Mouse (Mus musculus): ENCODE results near the gene Pced1b. TPM values are rescaled to one million over a fixed set of nuclear protein-coding genes. Genes with fewer than 3 reads are reported as not detected.
A peak's percentile ranks its signal among the peaks of the same experiment; 100 is the strongest.
"Not testable (repeated sequence)": the region's sequence is repeated elsewhere in the genome, so short reads cannot be mapped to it uniquely, and the experiment has no call there.

Pced1b gene
- total and polyA plus RNA-seq, 3 experiments, result 6.6 to 41.1 (median 8.8) TPM

- H3K4me3 ChIP-seq (ENCODE audit: low read depth, low read length), result peak overlapping the region; percentile 6; the same call in 1 of the 2 replicates
- DNase-seq (ENCODE audit: low spot score) (no peak), ATAC-seq (ENCODE audit: extremely low read depth, insufficient number of reproducible peaks, low FRiP score, poor library complexity, severe bottlenecking) (peak; percentile 32; the same call in 1 of the 2 replicates)
- TF ChIP-seq CTCF (IDR thresholded peaks at IDR 0.05; ENCODE audit: low read depth, low read length), result no peak
- no peak for TF ChIP-seq POLR2AphosphoS5 (IDR thresholded peaks at IDR 0.05; ENCODE audit: insufficient replicate concordance, low read depth, low read length)
- TF ChIP-seq TAL1 (conservative IDR thresholded peaks at IDR 0.05; ENCODE audit: low read depth, low read length), result no peak
- H3K9me3 ChIP-seq (replicated peaks), result peaks cover 2% of the 10 kb centered on the region; the same call in 1 of the 2 replicates
- H3K27me3 ChIP-seq (ENCODE audit: insufficient read depth, low read length), result no peaks in the 10 kb centered on the region
- peaks cover 39% of the 10 kb centered on the region for H3K36me3 ChIP-seq (replicated peaks)
- peaks cover 59% of the 10 kb centered on the region for H3K4me1 ChIP-seq (ENCODE audit: insufficient read depth, low read depth, low read length)
Measured at GRCm38 (mm10) chr15:97368035-97368608, 121.2 kb downstream of the Pced1b start.

- H3K36me3 ChIP-seq (replicated peaks), result peaks cover 34% of the 10 kb centered on the region
- no peak for ATAC-seq (ENCODE audit: extremely low read depth, insufficient number of reproducible peaks, low FRiP score, poor library complexity, severe bottlenecking)
Measured at GRCm38 (mm10) chr15:97368631-97369030, 121.7 kb downstream of the Pced1b start.

GRCm38 (mm10) chr15:97369144-97369543 is 122.2 kb downstream of the Pced1b start:
- Histone ChIP-seq H3K4me1 (ENCODE audit: insufficient read depth, low read depth, low read length) (peaks cover 62% of the 10 kb centered on the region), H3K4me3 (ENCODE audit: low read depth, low read length) (no peak overlapping the region; the same call in 1 of the 2 replicates), H3K27me3 (ENCODE audit: insufficient read depth, low read length) (no peaks in the 10 kb centered on the region), H3K9me3 (replicated peaks) (peaks cover 2% of the 10 kb centered on the region; the same call in 1 of the 2 replicates), H3K36me3 (replicated peaks) (peaks cover 34% of the 10 kb centered on the region)
- no peak for TF ChIP-seq CTCF (IDR thresholded peaks at IDR 0.05; ENCODE audit: low read depth, low read length)
- TF ChIP-seq POLR2AphosphoS5 (IDR thresholded peaks at IDR 0.05; ENCODE audit: insufficient replicate concordance, low read depth, low read length), result no peak
- TF ChIP-seq TAL1 (conservative IDR thresholded peaks at IDR 0.05; ENCODE audit: low read depth, low read length), result no peak
- no peak for TF ChIP-seq GATA2 (IDR thresholded peaks at IDR 0.05; ENCODE audit: borderline replicate concordance, low read depth, low read length)
- TF ChIP-seq GATA1 (IDR thresholded peaks at IDR 0.05; ENCODE audit: borderline replicate concordance, low read length), result no peak
- ATAC-seq (ENCODE audit: extremely low read depth, insufficient number of reproducible peaks, low FRiP score, poor library complexity, severe bottlenecking), result no peak
- DNase-seq (ENCODE audit: low spot score), result no peak

More at GRCm38 (mm10) chr15:97368631-97369030, 121.7 kb downstream of the Pced1b start:
- TF ChIP-seq CTCF (IDR thresholded peaks at IDR 0.05; ENCODE audit: low read depth, low read length) (no peak), POLR2AphosphoS5 (IDR thresholded peaks at IDR 0.05; ENCODE audit: insufficient replicate concordance, low read depth, low read length) (no peak), GATA1 (IDR thresholded peaks at IDR 0.05; ENCODE audit: borderline replicate concordance, low read length) (no peak), GATA2 (IDR thresholded peaks at IDR 0.05; ENCODE audit: borderline replicate concordance, low read depth, low read length) (no peak), TAL1 (conservative IDR thresholded peaks at IDR 0.05; ENCODE audit: low read depth, low read length) (no peak)
- Histone ChIP-seq H3K27me3 (ENCODE audit: insufficient read depth, low read length) (no peaks in the 10 kb centered on the region), H3K4me3 (ENCODE audit: low read depth, low read length) (no peak overlapping the region; the same call in 1 of the 2 replicates), H3K4me1 (ENCODE audit: insufficient read depth, low read depth, low read length) (peaks cover 59% of the 10 kb centered on the region), H3K9me3 (replicated peaks) (peaks cover 2% of the 10 kb centered on the region; the same call in 1 of the 2 replicates)
- DNase-seq (ENCODE audit: low spot score), result no peak

- Histone ChIP-seq H3K4me3 (ENCODE audit: low read depth, low read length) (no peak overlapping the region), H3K4me1 (ENCODE audit: insufficient read depth, low read depth, low read length) (peaks cover 69% of the 10 kb centered on the region), H3K27me3 (ENCODE audit: insufficient read depth, low read length) (no peaks in the 10 kb centered on the region), H3K36me3 (replicated peaks) (peaks cover 28% of the 10 kb centered on the region), H3K9me3 (replicated peaks) (peaks cover 2% of the 10 kb centered on the region; the same call in 1 of the 2 replicates)
- TF ChIP-seq CTCF (IDR thresholded peaks at IDR 0.05; ENCODE audit: low read depth, low read length) (no peak), TAL1 (conservative IDR thresholded peaks at IDR 0.05; ENCODE audit: low read depth, low read length) (no peak), POLR2AphosphoS5 (IDR thresholded peaks at IDR 0.05; ENCODE audit: insufficient replicate concordance, low read depth, low read length) (no peak), GATA2 (IDR thresholded peaks at IDR 0.05; ENCODE audit: borderline replicate concordance, low read depth, low read length) (no peak), GATA1 (IDR thresholded peaks at IDR 0.05; ENCODE audit: borderline replicate concordance, low read length) (no peak)
- no peak for DNase-seq (ENCODE audit: low spot score)
- no peak for ATAC-seq (ENCODE audit: extremely low read depth, insufficient number of reproducible peaks, low FRiP score, poor library complexity, severe bottlenecking)
Measured at GRCm38 (mm10) chr15:97370880-97371279, 124.0 kb downstream of the Pced1b start.

GRCm38 (mm10) chr15:97372043-97372442 is 125.1 kb downstream of the Pced1b start:
- H3K9me3 ChIP-seq (replicated peaks); ATAC-seq (ENCODE audit: extremely low read depth, insufficient number of reproducible peaks, low FRiP score, poor library complexity, severe bottlenecking); DNase-seq (ENCODE audit: low spot score); H3K4me3 ChIP-seq (ENCODE audit: low read depth, low read length); H3K27me3 ChIP-seq (ENCODE audit: insufficient read depth, low read length): not testable (repeated sequence)
- peaks cover 26% of the 10 kb centered on the region for H3K36me3 ChIP-seq (replicated peaks)
- peaks cover 73% of the 10 kb centered on the region for H3K4me1 ChIP-seq (ENCODE audit: insufficient read depth, low read depth, low read length)

- DNase-seq (ENCODE audit: low spot score), result no peak
Measured at GRCm38 (mm10) chr15:97372611-97373131, 125.8 kb downstream of the Pced1b start.

More at GRCm38 (mm10) chr15:97372611-97373131, 125.8 kb downstream of the Pced1b start:
- H3K36me3 ChIP-seq (replicated peaks), result peaks cover 26% of the 10 kb centered on the region
- peaks cover 2% of the 10 kb centered on the region; the same call in 1 of the 2 replicates for H3K9me3 ChIP-seq (replicated peaks)
- TF ChIP-seq GATA1 (IDR thresholded peaks at IDR 0.05; ENCODE audit: borderline replicate concordance, low read length) (no peak), CTCF (IDR thresholded peaks at IDR 0.05; ENCODE audit: low read depth, low read length) (no peak), GATA2 (IDR thresholded peaks at IDR 0.05; ENCODE audit: borderline replicate concordance, low read depth, low read length) (no peak), POLR2AphosphoS5 (IDR thresholded peaks at IDR 0.05; ENCODE audit: insufficient replicate concordance, low read depth, low read length) (no peak), TAL1 (conservative IDR thresholded peaks at IDR 0.05; ENCODE audit: low read depth, low read length) (no peak)
- ATAC-seq (ENCODE audit: extremely low read depth, insufficient number of reproducible peaks, low FRiP score, poor library complexity, severe bottlenecking), result no peak
- no peaks in the 10 kb centered on the region for H3K27me3 ChIP-seq (ENCODE audit: insufficient read depth, low read length)
- peaks cover 77% of the 10 kb centered on the region for H3K4me1 ChIP-seq (ENCODE audit: insufficient read depth, low read depth, low read length)
- peak overlapping the region; percentile 28; the same call in 1 of the 2 replicates for H3K4me3 ChIP-seq (ENCODE audit: low read depth, low read length)

Data from G1E (cell line).